Comparison of ENCODE assay signal across 9 mouse cellular contexts in genomic region chr16:60605832-60606583, GRCm38 (mm10). TPM values are rescaled to one million over a fixed set of nuclear protein-coding genes. Genes with fewer than 3 reads are reported as not detected.
DNase-seq lines count a peak whose midpoint lies in the region; ATAC-seq and TF ChIP-seq lines count a peak whose summit lies in the region.
"Had no signal": no experiment of that assay in that cellular context is flagged by ENCODE, and none has a peak within 500 bp of the region (broad histone marks: within the 10 kb centered on the region; RNA-seq: fewer than 3 reads in every experiment).

No protein-coding gene starts in this region.

- H3K9ac ChIP-seq in heart, embryonic 11.5 days (ENCODE audit: low read depth, low read length): no peak overlapping the region
- no peak overlapping the region for H3K9ac ChIP-seq in intestine, embryonic 14.5 days (ENCODE audit: low read length)
- H3K9ac ChIP-seq in limb, embryonic 15.5 days: no peak overlapping the region

- intact Hi-C loops in gastrocnemius, postnatal 36 days (cut with DNase I): no loop called here

- peak; percentile 76 for ATAC-seq in heart, embryonic 11.5 days (replicated peaks; ENCODE audit: insufficient number of reproducible peaks, low FRiP score, low TSS enrichment)
- peak; percentile 79 for ATAC-seq in intestine, embryonic 14.5 days (replicated peaks; ENCODE audit: low FRiP score, low TSS enrichment, low read depth)
- ATAC-seq in limb, embryonic 15.5 days (ENCODE audit: insufficient number of reproducible peaks, low FRiP score, low TSS enrichment, low read depth): peak; percentile 65; the same call in 1 of the 2 replicates

- WGBS in heart, embryonic 11.5 days (ENCODE audit: insufficient replicate concordance): under 1% methylated on average over 38 of the region's 38 CpGs
- WGBS in intestine, embryonic 14.5 days: 2% methylated on average over 38 of the region's 38 CpGs
- WGBS in limb, embryonic 15.5 days: under 1% methylated on average over 38 of the region's 38 CpGs

- peak overlapping the region; percentile 42 for H3K4me3 ChIP-seq in heart, embryonic 11.5 days (ENCODE audit: low read depth, low read length)
- H3K4me3 ChIP-seq in embryonic fibroblast, embryonic 13.5 days (ENCODE audit: insufficient read depth, low read length): peak overlapping the region; percentile 8; the same call in 1 of the 2 replicates
- H3K4me3 ChIP-seq in intestine, embryonic 14.5 days (ENCODE audit: low read depth, low read length): peak overlapping the region; percentile 30
- peak overlapping the region; percentile 46 for H3K4me3 ChIP-seq in limb, embryonic 15.5 days
- H3K4me3 ChIP-seq: heart, adult 2 months had no signal

- 0 out of 2 replicates have a peak, but pooled peaks cover 2% of the 10 kb centered on the region for H3K4me1 ChIP-seq in heart, embryonic 11.5 days (ENCODE audit: control insufficient read depth, insufficient read depth, low read length)
- H3K4me1 ChIP-seq in embryonic fibroblast, embryonic 13.5 days (ENCODE audit: control insufficient read depth, insufficient read depth, low read length): no peaks in the 10 kb centered on the region
- peaks cover 3% of the 10 kb centered on the region; the same call in 1 of the 2 replicates for H3K4me1 ChIP-seq in intestine, embryonic 14.5 days (replicated peaks; ENCODE audit: control insufficient read depth, insufficient read depth, low read length)
- peaks cover 20% of the 10 kb centered on the region for H3K4me1 ChIP-seq in limb, embryonic 15.5 days

- TF ChIP-seq CTCF in embryonic fibroblast, embryonic 13.5 days (IDR thresholded peaks at IDR 0.05; ENCODE audit: borderline replicate concordance, insufficient read depth, low read length): peak; percentile 28; the same call in 1 of the 2 replicates

- peaks cover 26% of the 10 kb centered on the region for H3K27me3 ChIP-seq in heart, embryonic 11.5 days (ENCODE audit: control insufficient read depth, insufficient read depth, low read length)
- H3K27me3 ChIP-seq in intestine, embryonic 14.5 days (replicated peaks; ENCODE audit: control insufficient read depth, insufficient read depth, low read length): peaks cover 38% of the 10 kb centered on the region
- peaks cover 38% of the 10 kb centered on the region for H3K27me3 ChIP-seq in limb, embryonic 15.5 days

- H3K27ac ChIP-seq in heart, embryonic 11.5 days (ENCODE audit: low read depth, low read length): no peak overlapping the region
- H3K27ac ChIP-seq in embryonic fibroblast, embryonic 13.5 days (ENCODE audit: insufficient read depth, low read length): no peak overlapping the region
- H3K27ac ChIP-seq in intestine, embryonic 14.5 days (ENCODE audit: low read depth): no peak overlapping the region
- no peak overlapping the region for H3K27ac ChIP-seq in limb, embryonic 15.5 days
- H3K27ac ChIP-seq: heart, adult 2 months had no signal

- no peak for TF ChIP-seq POLR2A in embryonic fibroblast, embryonic 13.5 days (IDR thresholded peaks at IDR 0.05; ENCODE audit: low read depth, low read length)

- H3K4me2 ChIP-seq in heart, embryonic 11.5 days: peak overlapping the region; percentile 75
- H3K4me2 ChIP-seq in intestine, embryonic 14.5 days (ENCODE audit: low read length): peak overlapping the region; percentile 59
- H3K4me2 ChIP-seq in limb, embryonic 15.5 days: peak overlapping the region; percentile 89

- H3K9me3 ChIP-seq in heart, embryonic 11.5 days (replicated peaks; ENCODE audit: control insufficient read depth, low read length): no peaks in the 10 kb centered on the region
- H3K9me3 ChIP-seq in intestine, embryonic 14.5 days (ENCODE audit: control insufficient read depth, low read length): no peaks in the 10 kb centered on the region
- H3K9me3 ChIP-seq in limb, embryonic 15.5 days: no peaks in the 10 kb centered on the region

- DNase-seq in heart, adult 8-10 months (ENCODE audit: low spot score): no peak
- DNase-seq in adrenal gland, postnatal 25 days: peak; percentile 7
- DNase-seq in intestine, embryonic 14.5 days (ENCODE audit: low spot score): peak; percentile 80
- peak; percentile 82 to 84 for DNase-seq in right cerebral cortex, postnatal 10 days (ENCODE audit: low spot score in 2 of 2)
- DNase-seq in gastrocnemius, postnatal 36 days: no peak

- no peaks in the 10 kb centered on the region for H3K36me3 ChIP-seq in heart, embryonic 11.5 days (ENCODE audit: control insufficient read depth, insufficient read depth, low read length)
- H3K36me3 ChIP-seq in intestine, embryonic 14.5 days (ENCODE audit: control insufficient read depth, insufficient read depth, low read length): no peaks in the 10 kb centered on the region
- H3K36me3 ChIP-seq in limb, embryonic 15.5 days: no peaks in the 10 kb centered on the region

RNA-seq across cellular contexts. Expression of gene Epha6, which starts 0.7 kb away (rescaled TPM):
- 0.09 TPM in 1 of 2 replicates, not detected in the other for polyA plus RNA-seq in heart, embryonic 11.5 days (2014; fragmentation: Nextera tagmentation; extraction: Ambion mirVana)
- total RNA-seq in heart, adult 8-10 months (2022): under 1 TPM in 2 of 4 experiments, not detected in 2; 0.14 to 0.22 TPM
- total RNA-seq in adrenal gland, postnatal 25 days (2021): not detected in 2 replicates
- not detected in 2 replicates for polyA plus RNA-seq in embryonic fibroblast, embryonic 13.5 days (2011; ENCODE audit: insufficient read length, low read depth, missing spikeins)
- 0.16 and 0.27 TPM in 2 replicates for polyA plus RNA-seq in intestine, embryonic 14.5 days (2014; fragmentation: Nextera tagmentation; extraction: Ambion mirVana)
- 0.51 and 0.54 TPM in 2 replicates for polyA plus RNA-seq in limb, embryonic 15.5 days (2015; fragmentation: Nextera tagmentation; extraction: Ambion mirVana)
- total RNA-seq in gastrocnemius, postnatal 36 days (2021): not detected
- total RNA-seq: heart, adult 2 months had no signal

Comparison
In these comparisons a context has a peak if more than half of its experiments do, and no peak if none do; other contexts are left out.
1. DNase-seq: peak in adrenal gland, postnatal 25 days (single experiment), intestine, embryonic 14.5 days (single experiment) and right cerebral cortex, postnatal 10 days (2 of 2); none in heart, adult 8-10 months (single experiment) and gastrocnemius, postnatal 36 days (0 of 2).
2. Peak in every context shown above with its lines, with median percentiles within 50 percentile points of each other: ATAC-seq, H3K4me2 ChIP-seq and H3K4me3 ChIP-seq.